Mouse (Mus musculus) stomach, postnatal 0 days (tissue): ENCODE data around the gene Shroom3. TPM values are rescaled to one million over a fixed set of nuclear protein-coding genes. Genes with fewer than 3 reads are reported as not detected.

Experiments
- ATAC-seq: fragments of 200-750 bp; cut with Nextera tagmentation; 2 replicates; pipeline ENCODE4 v1.8.0; 2017; ENCODE audit not compliant: low FRiP score, low TSS enrichment
- DNase-seq: peaks from one replicate; pipeline ENCODE4 v3.0.0-alpha.2; 2016; ENCODE audit warnings: low spot score
- H3K27ac ChIP-seq: fragments of 300-500 bp; sonication (generic); replicated peaks from 2 replicates; pipeline ENCODE4 v1.5.1; 2014; ENCODE audit warnings: mild to moderate bottlenecking, control low read depth
- H3K27me3 ChIP-seq: fragments of 300-500 bp; sonication (generic); 2 replicates; pipeline ENCODE4 v1.6.1; 2014; ENCODE audit warnings: low read length; ENCODE audit not compliant: control insufficient read depth, insufficient read depth
- H3K36me3 ChIP-seq: fragments of 300-500 bp; sonication (generic); 2 replicates; pipeline ENCODE4 v1.6.1; 2014; ENCODE audit warnings: low read length, mixed read lengths; ENCODE audit not compliant: control insufficient read depth, insufficient read depth
- H3K4me1 ChIP-seq: fragments of 300-500 bp; sonication (generic); replicated peaks from 2 replicates; pipeline ENCODE4 v1.6.1; 2014; ENCODE audit warnings: antibody characterized with exemption; ENCODE audit not compliant: control insufficient read depth, insufficient read depth
- H3K4me2 ChIP-seq: fragments of 300-500 bp; sonication (generic); replicated peaks from 2 replicates; pipeline ENCODE4 v1.6.1; 2014; ENCODE audit warnings: low read depth, mild to moderate bottlenecking, control low read depth, moderate library complexity
- H3K4me3 ChIP-seq: fragments of 300-500 bp; sonication (generic); 2 replicates; pipeline ENCODE4 v1.5.1; 2014; ENCODE audit warnings: low read depth, low read length, control low read depth
- H3K9ac ChIP-seq: fragments of 300-500 bp; sonication (generic); 2 replicates; pipeline ENCODE4 v1.6.1; 2014; ENCODE audit warnings: mild to moderate bottlenecking, low read length, control low read depth, mixed read lengths
- H3K9me3 ChIP-seq: fragments of 300-500 bp; sonication (generic); 2 replicates; pipeline ENCODE4 v1.6.1; 2016; ENCODE audit warnings: low read length; ENCODE audit not compliant: control insufficient read depth
- CTCF ChIP-seq: IDR thresholded peaks from 2 replicates; pipeline ENCODE4 v1.5.1; 2016; ENCODE audit warnings: antibody characterized with exemption, low read depth, mild to moderate bottlenecking, moderate library complexity
- EP300 ChIP-seq: optimal IDR thresholded peaks from 2 replicates; pipeline ENCODE3; 2016; ENCODE audit warnings: antibody characterized with exemption
- WGBS: fragments of 180-500 bp; shearing (Covaris S2); extraction: QIAGEN DNeasy Blood & Tissue Kit; methylation state at CpG from one replicate; pipeline ENCODE4 v1.1.7; 2014; 5-methylcytosine and 5-hydroxymethylcytosine counted together
- polyA plus RNA-seq: library from polyadenylated mRNA; unstranded; fragments of >200 nt; fragmentation: Nextera tagmentation; extraction: Ambion mirVana; gene quantifications from 2 replicates; pipeline ENCODE4 v1.2.1, GENCODE M21; 2015

Shroom3 gene
- polyA plus RNA-seq, 1 experiment from 2014 or later = 11.4 TPM

GRCm38 (mm10) chr5:92982673-92983072 lies 299.4 kb downstream of the Shroom3 start:
- Histone ChIP-seq H3K9ac (no peak overlapping the region), H3K27ac (no peak overlapping the region), H3K36me3 (no peaks in the 10 kb centered on the region), H3K27me3 (no peaks in the 10 kb centered on the region), H3K4me1 (no peaks in the 10 kb centered on the region), H3K9me3 (no peaks in the 10 kb centered on the region), H3K4me3 (no peak overlapping the region), H3K4me2 (no peak overlapping the region)
- no peak for ATAC-seq
- TF ChIP-seq EP300 (no peak), CTCF (peak; percentile 63)
- DNase-seq = no peak

GRCm38 (mm10) chr5:92983942-92984341 lies 300.7 kb downstream of the Shroom3 start:
- WGBS = 29% methylated on average over 2 of the region's 2 CpGs
- Histone ChIP-seq H3K4me2 (no peak overlapping the region), H3K4me1 (no peaks in the 10 kb centered on the region), H3K27ac (no peak overlapping the region), H3K9me3 (no peaks in the 10 kb centered on the region), H3K36me3 (no peaks in the 10 kb centered on the region), H3K9ac (no peak overlapping the region), H3K4me3 (no peak overlapping the region), H3K27me3 (no peaks in the 10 kb centered on the region)
- DNase-seq (no peak), ATAC-seq (no peak)
- TF ChIP-seq CTCF (peak; percentile 59), EP300 (no peak)

GRCm38 (mm10) chr5:92984692-92985091 lies 301.5 kb downstream of the Shroom3 start:
- ATAC-seq = no peak
- TF ChIP-seq CTCF (no peak), EP300 (no peak)

GRCm38 (mm10) chr5:92985391-92985790 lies 302.2 kb downstream of the Shroom3 start:
- 82% methylated on average over 2 of the region's 2 CpGs for WGBS
- Histone ChIP-seq H3K9me3 (no peaks in the 10 kb centered on the region), H3K4me2 (no peak overlapping the region), H3K4me1 (no peaks in the 10 kb centered on the region), H3K36me3 (no peaks in the 10 kb centered on the region), H3K4me3 (no peak overlapping the region), H3K9ac (no peak overlapping the region), H3K27me3 (no peaks in the 10 kb centered on the region), H3K27ac (no peak overlapping the region)
- no peak for TF ChIP-seq CTCF
- TF ChIP-seq EP300 = no peak
- DNase-seq = no peak
- peak; percentile 79 for ATAC-seq

More at GRCm38 (mm10) chr5:92984692-92985091, 301.5 kb downstream of the Shroom3 start:
- Histone ChIP-seq H3K36me3 (no peaks in the 10 kb centered on the region), H3K27me3 (no peaks in the 10 kb centered on the region), H3K4me1 (no peaks in the 10 kb centered on the region), H3K4me3 (no peak overlapping the region), H3K9ac (no peak overlapping the region), H3K9me3 (no peaks in the 10 kb centered on the region), H3K27ac (no peak overlapping the region), H3K4me2 (no peak overlapping the region)
- no peak for DNase-seq
- WGBS = 41% methylated on average over 1 of the region's 1 CpGs

GRCm38 (mm10) chr5:92986651-92987610 lies 303.7 kb downstream of the Shroom3 start:
- Histone ChIP-seq H3K4me2 (no peak overlapping the region), H3K9ac (no peak overlapping the region), H3K4me3 (no peak overlapping the region), H3K9me3 (no peaks in the 10 kb centered on the region), H3K4me1 (no peaks in the 10 kb centered on the region), H3K27me3 (no peaks in the 10 kb centered on the region), H3K36me3 (no peaks in the 10 kb centered on the region), H3K27ac (no peak overlapping the region)
- no peak for DNase-seq
- no peak for ATAC-seq
- WGBS = 87% methylated on average over 22 of the region's 22 CpGs
- TF ChIP-seq EP300 (no peak), CTCF (no peak)
